Mouse (Mus musculus) bone marrow macrophage, adult 2 months (primary cell): ENCODE results near the gene Parp1.
"Not testable (repeated sequence)": the region's sequence is repeated elsewhere in the genome, so short reads cannot be mapped to it uniquely, and the experiment has no call there.

Source experiments
- CTCF ChIP-seq: IDR thresholded peaks from 2 replicates; pipeline ENCODE4 v1.5.1; 2012; ENCODE audit warnings: low read depth, mild to moderate bottlenecking, low read length, moderate library complexity
- POLR2A ChIP-seq: IDR thresholded peaks from 2 replicates; pipeline ENCODE4 v1.6.1; 2012; ENCODE audit warnings: mild to moderate bottlenecking, low read depth, low read length, borderline replicate concordance

GRCm38 (mm10) chr1:180611842-180612241, 43.1 kb downstream of the Parp1 start:
- not testable (repeated sequence) for TF ChIP-seq CTCF, POLR2A
